Mouse (Mus musculus) Muller cell, postnatal 12 days (primary cell): Measurements from ENCODE around the gene Smim26.
A peak's percentile ranks its signal among the peaks of the same experiment; 100 is the strongest.
"Not testable (repeated sequence)": the region's sequence is repeated elsewhere in the genome, so short reads cannot be mapped to it uniquely, and the experiment has no call there.

ENCODE experiments used
- DNase-seq: peaks from one replicate; pipeline ENCODE4 v3.0.0-alpha.2; 2015; ENCODE audit errors: inconsistent ontology term

Smim26 gene

GRCm38 (mm10) chr2:144593951-144594651 lies at the start of gene Smim26:
TSS of gene Smim26 (plus strand) at chr2:144594054.
- peak; percentile 72 for DNase-seq

- DNase-seq: no peak
These were observed 49.2 kb upstream of the Smim26 start for GRCm38 (mm10) chr2:144544630-144545029.

GRCm38 (mm10) chr2:144545061-144545460 lies 48.8 kb upstream of the Smim26 start:
- no peak for DNase-seq

GRCm38 (mm10) chr2:144545481-144545880 lies 48.4 kb upstream of the Smim26 start:
- no peak for DNase-seq

GRCm38 (mm10) chr2:144547559-144547958 lies 46.3 kb upstream of the Smim26 start:
- DNase-seq: no peak

GRCm38 (mm10) chr2:144550529-144550928 lies 43.3 kb upstream of the Smim26 start, which contains the start of gene Rbbp9:
TSS of gene Rbbp9 (minus strand) at chr2:144550869.
- DNase-seq: peak; percentile 69

- no peak for DNase-seq
These were observed 39.9 kb upstream of the Smim26 start for GRCm38 (mm10) chr2:144553905-144554304.

- no peak for DNase-seq
These were observed 38.5 kb upstream of the Smim26 start for GRCm38 (mm10) chr2:144555286-144555819.

GRCm38 (mm10) chr2:144555820-144556552 lies 37.9 kb upstream of the Smim26 start, which contains the start of gene Sec23b:
TSS of gene Sec23b (plus strand) at chr2:144556229.
- DNase-seq: peak; percentile 94

- DNase-seq: no peak
These were observed 5.1 kb upstream of the Smim26 start for GRCm38 (mm10) chr2:144588723-144589122.

GRCm38 (mm10) chr2:144593036-144593435 lies 818 bp upstream of the Smim26 start:
- DNase-seq: not testable (repeated sequence)

GRCm38 (mm10) chr2:144598006-144598405 lies 4.2 kb downstream of the Smim26 start:
- no peak for DNase-seq

GRCm38 (mm10) chr2:144599831-144600687 lies 6.2 kb downstream of the Smim26 start, which contains the start of gene Dtd1:
TSS of gene Dtd1 (plus strand) at chr2:144599897.
- DNase-seq: peak; percentile 85

GRCm38 (mm10) chr2:144601576-144601975 lies 7.7 kb downstream of the Smim26 start:
- no peak for DNase-seq

GRCm38 (mm10) chr2:144613956-144614355 lies 20.1 kb downstream of the Smim26 start:
- DNase-seq: no peak

GRCm38 (mm10) chr2:144617074-144617874 lies 23.4 kb downstream of the Smim26 start:
- DNase-seq: no peak

GRCm38 (mm10) chr2:144621491-144621890 lies 27.6 kb downstream of the Smim26 start:
- DNase-seq: no peak

GRCm38 (mm10) chr2:144633551-144633950 lies 39.7 kb downstream of the Smim26 start:
- no peak for DNase-seq

GRCm38 (mm10) chr2:144634231-144634630 lies 40.4 kb downstream of the Smim26 start:
- DNase-seq: no peak

- DNase-seq: no peak
These were observed 40.9 kb downstream of the Smim26 start for GRCm38 (mm10) chr2:144634729-144635128.
